Mouse (Mus musculus): ENCODE measurements at regions not wholly inside any gene's neighbourhood (a gene's known extent, or its start where the extent isn't known, plus 50 kb on each side); places are given as distances from the start of the nearest gene placed in this dataset.

- H3K79me2 ChIP-seq (ENCODE audit: control insufficient read depth, insufficient read depth, low read length, poor library complexity) = no peaks in the 10 kb centered on the region
- H3K9me3 ChIP-seq (replicated peaks; ENCODE audit: insufficient read depth, low read length) = no peaks in the 10 kb centered on the region
- no peak overlapping the region for H3K27ac ChIP-seq (ENCODE audit: control insufficient read depth, low read depth, low read length)
- no peak overlapping the region for H3K9ac ChIP-seq (ENCODE audit: control insufficient read depth, low read depth, low read length, poor library complexity, severe bottlenecking)
- no peaks in the 10 kb centered on the region; a peak in 1 of 4 replicates for H3K4me1 ChIP-seq (ENCODE audit: control insufficient read depth in 1 of 2, insufficient read depth in 2 of 2, low read length in 2 of 2)
- no peak overlapping the region for H3K4me3 ChIP-seq (ENCODE audit: control insufficient read depth in 1 of 2, insufficient read depth in 1 of 2, low read depth in 2 of 2, low read length in 2 of 2)
- no peak for DNase-seq (ENCODE audit: low read depth, low spot score)
- H3K36me3 ChIP-seq (ENCODE audit: control insufficient read depth in 1 of 2, insufficient read depth in 2 of 2, low read length in 2 of 2) = no peaks in the 10 kb centered on the region
- TF ChIP-seq MAFK (IDR thresholded peaks at IDR 0.05; ENCODE audit: borderline replicate concordance, low read depth, low read length) (no peak), ZC3H11A (IDR thresholded peaks at IDR 0.05; ENCODE audit: low read depth, low read length) (no peak), MEF2A (IDR thresholded peaks at IDR 0.05; ENCODE audit: extremely low read depth, insufficient replicate concordance, low read depth, low read length, poor library complexity, severe bottlenecking) (no peak), MAZ (IDR thresholded peaks at IDR 0.05; ENCODE audit: low read depth, low read length) (no peak), POLR2A (IDR thresholded peaks at IDR 0.05; ENCODE audit: control insufficient read depth in 1 of 2, insufficient read depth in 1 of 2, low read depth in 1 of 2, low read length in 2 of 2, poor library complexity in 1 of 2) (no peak), E2F4 (IDR thresholded peaks at IDR 0.05; ENCODE audit: borderline replicate concordance, low read depth, low read length) (no peak), NRF1 (IDR thresholded peaks at IDR 0.05; ENCODE audit: insufficient read depth, low read depth, low read length, poor library complexity, severe bottlenecking) (no peak), USF2 (IDR thresholded peaks at IDR 0.05; ENCODE audit: borderline replicate concordance in 1 of 2, insufficient read depth in 1 of 2, low read depth in 1 of 2, low read length in 2 of 2) (no peak), ELF1 (IDR thresholded peaks at IDR 0.05; ENCODE audit: low read depth, low read length) (no peak), SMC3 (IDR thresholded peaks at IDR 0.05; ENCODE audit: low read depth, low read length) (no peak), JUND (IDR thresholded peaks at IDR 0.05; ENCODE audit: low read depth, low read length) (no peak), NELFE (IDR thresholded peaks at IDR 0.05; ENCODE audit: low read depth, low read length) (no peak), TBP (IDR thresholded peaks at IDR 0.05; ENCODE audit: low read depth, low read length) (no peak), GATA1 (IDR thresholded peaks at IDR 0.05; ENCODE audit: low read depth, low read length) (no peak), ZMIZ1 (IDR thresholded peaks at IDR 0.05; ENCODE audit: low read depth, low read length) (no peak)
- H3K27me3 ChIP-seq (ENCODE audit: control insufficient read depth in 1 of 2, insufficient read depth in 2 of 2, low read length in 2 of 2) = peaks cover 1 to 3% of the 10 kb centered on the region in 2 experiments; a peak in 3 of 4 replicates
Observed at GRCm38 (mm10) chr2:72707676-72708659, 232.0 kb downstream of the Cdca7 start.

DNA sequence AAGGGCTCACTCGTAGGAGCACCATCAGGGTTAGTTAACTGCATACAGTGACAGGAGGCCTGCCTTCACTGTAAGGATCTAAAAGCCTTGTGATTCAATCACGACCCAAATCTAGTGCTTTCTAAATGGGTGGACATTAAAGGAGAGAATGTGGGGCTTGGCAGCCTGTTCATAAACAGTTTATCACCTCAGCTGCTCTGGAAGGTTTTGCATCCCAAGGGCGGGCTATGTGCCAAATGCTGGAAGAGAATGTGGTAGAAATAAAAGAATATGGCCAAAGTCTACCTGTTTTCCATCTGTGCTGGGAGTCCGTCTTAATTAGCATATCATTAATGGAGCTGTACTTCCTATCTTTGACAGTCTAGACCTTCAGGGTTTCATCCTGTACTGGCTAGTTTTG, 241.0 kb downstream of the Cdca7 start:
- Histone ChIP-seq H3K79me2 (ENCODE audit: control insufficient read depth, insufficient read depth, low read length, poor library complexity) (no peaks in the 10 kb centered on the region), H3K4me3 (ENCODE audit: control insufficient read depth in 1 of 2, insufficient read depth in 1 of 2, low read depth in 2 of 2, low read length in 2 of 2) (no peak overlapping the region), H3K9ac (ENCODE audit: control insufficient read depth, low read depth, low read length, poor library complexity, severe bottlenecking) (no peak overlapping the region), H3K27ac (ENCODE audit: control insufficient read depth, low read depth, low read length) (no peak overlapping the region), H3K36me3 (ENCODE audit: control insufficient read depth in 1 of 2, insufficient read depth in 2 of 2, low read length in 2 of 2) (no peaks in the 10 kb centered on the region), H3K4me1 (ENCODE audit: control insufficient read depth in 1 of 2, insufficient read depth in 2 of 2, low read length in 2 of 2) (no peaks in the 10 kb centered on the region), H3K27me3 (ENCODE audit: control insufficient read depth in 1 of 2, insufficient read depth in 2 of 2, low read length in 2 of 2) (peaks cover 10 to 16% of the 10 kb centered on the region in 2 experiments), H3K9me3 (replicated peaks; ENCODE audit: insufficient read depth, low read length) (no peaks in the 10 kb centered on the region)
- TF ChIP-seq ELF1 (IDR thresholded peaks at IDR 0.05; ENCODE audit: low read depth, low read length) = no peak
- TF ChIP-seq NRF1 (IDR thresholded peaks at IDR 0.05; ENCODE audit: insufficient read depth, low read depth, low read length, poor library complexity, severe bottlenecking) = no peak
- TF ChIP-seq CTCF (IDR thresholded peaks at IDR 0.05 in 2 of 3, conservative IDR thresholded peaks at IDR 0.05 in 1 of 3; ENCODE audit: control insufficient read depth in 1 of 3, insufficient read depth in 1 of 3, low read depth in 2 of 3, low read length in 3 of 3, poor library complexity in 1 of 3, severe bottlenecking in 1 of 3) = no peak
- no peak for TF ChIP-seq MYB (IDR thresholded peaks at IDR 0.05; ENCODE audit: low read depth, low read length)
- no peak for TF ChIP-seq TBP (IDR thresholded peaks at IDR 0.05; ENCODE audit: low read depth, low read length)
- TF ChIP-seq EP300 (IDR thresholded peaks at IDR 0.05; ENCODE audit: low read depth in 1 of 2, low read length in 2 of 2) = no peak
- TF ChIP-seq MAX (IDR thresholded peaks at IDR 0.05; ENCODE audit: low read length) = no peak
- TF ChIP-seq SIN3A (IDR thresholded peaks at IDR 0.05; ENCODE audit: low read length) = no peak
- no peak for TF ChIP-seq NELFE (IDR thresholded peaks at IDR 0.05; ENCODE audit: low read depth, low read length)
- no peak for TF ChIP-seq USF2 (IDR thresholded peaks at IDR 0.05; ENCODE audit: borderline replicate concordance in 1 of 2, insufficient read depth in 1 of 2, low read depth in 1 of 2, low read length in 2 of 2)
- TF ChIP-seq CHD1 (IDR thresholded peaks at IDR 0.05; ENCODE audit: low read depth, low read length) = no peak
- TF ChIP-seq MAFK (IDR thresholded peaks at IDR 0.05; ENCODE audit: borderline replicate concordance, low read depth, low read length) = no peak
- no peak for TF ChIP-seq TAL1 (IDR thresholded peaks at IDR 0.05; ENCODE audit: low read length)
- TF ChIP-seq POLR2AphosphoS2 (IDR thresholded peaks at IDR 0.05; ENCODE audit: low read length) = no peak
- TF ChIP-seq KAT2A (conservative IDR thresholded peaks at IDR 0.05; ENCODE audit: low read depth, low read length) = no peak
- no peak for TF ChIP-seq GATA1 (IDR thresholded peaks at IDR 0.05; ENCODE audit: low read depth, low read length)
- DNase-seq (ENCODE audit: low read depth, low spot score) = no peak

All from MEL (cell line).